Comparison of ENCODE assay signal across 7 mouse cellular contexts in the genomic region with DNA sequence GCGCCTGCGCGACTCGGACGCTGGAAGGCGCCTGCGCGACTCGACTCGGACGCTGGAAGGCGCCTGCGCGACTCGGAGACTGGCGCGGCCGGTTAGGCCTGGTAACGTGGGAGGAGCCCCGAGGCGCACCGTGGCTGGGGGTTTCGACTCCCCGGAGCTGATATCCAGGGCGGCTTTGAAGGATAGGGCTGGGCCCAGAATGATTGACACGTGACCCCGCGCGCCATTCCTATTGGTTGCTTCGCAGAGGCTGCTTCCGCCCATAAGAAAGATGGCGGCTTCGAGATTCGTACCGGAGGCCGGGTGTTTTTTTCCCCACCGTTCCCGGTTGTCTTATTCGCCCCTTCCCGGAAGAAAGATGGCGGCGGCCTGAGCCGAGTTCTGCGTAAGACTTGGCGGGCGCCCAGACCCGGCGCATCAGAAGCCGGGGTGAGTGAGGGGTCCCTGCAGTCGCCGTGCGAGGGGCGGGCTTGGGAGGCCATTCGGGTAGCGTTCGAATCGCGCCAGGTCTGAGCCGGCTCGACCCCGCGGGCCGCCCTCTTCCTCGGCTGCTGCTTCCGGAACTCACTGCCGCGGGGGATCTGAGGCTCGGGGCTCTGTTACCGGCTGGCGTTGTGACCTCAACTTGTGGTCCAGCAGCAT. TPM values are rescaled to one million over a fixed set of nuclear protein-coding genes. Genes with fewer than 3 reads are reported as not detected.
DNase-seq lines count a peak whose midpoint lies in the region; ATAC-seq lines count a peak whose summit lies in the region.

No protein-coding gene starts in this region.

- peak; percentile 86 for ATAC-seq in inflammation-experienced regulatory T-cells, adult 6 months
- peak; percentile 64 for ATAC-seq in megakaryocyte progenitor cell, adult 5-6 weeks (replicated peaks; ENCODE audit: poor library complexity)

- DNase-seq in adrenal gland, adult 2 months: peak; percentile 96
- peak; percentile 96 for DNase-seq in embryo, embryonic 10 days (ENCODE audit: low spot score)
- DNase-seq in gastrocnemius, postnatal 10 days: peak; percentile 96
- peak; percentile 94 to 98 for DNase-seq in left cerebral cortex, adult 9 months (ENCODE audit: low spot score in 2 of 2)
- DNase-seq in right cerebral cortex, postnatal 4 days: peak; percentile 95

RNA-seq across cellular contexts. Expression of gene Sdf4, which starts 0.4 kb away (rescaled TPM):
- 100 to 1,000 TPM; 260 to 282 TPM for total RNA-seq in adrenal gland, adult 2 months (2021)
- polyA plus RNA-seq in adrenal gland, adult 2 months (2012; rRNA removed): 47.5 and 50.7 TPM in 2 replicates
- 10 to 100 TPM; 87.9 to 96.0 TPM for total RNA-seq in gastrocnemius, postnatal 10 days (2021)
- 100 to 1,000 TPM; 489 to 506 (median 496) TPM for polyA plus RNA-seq in inflammation-experienced regulatory T-cells, adult 6 months (2017; shearing (Covaris generic))
- total RNA-seq in megakaryocyte progenitor cell, adult 5-6 weeks (2015): 52.6 and 54.4 TPM in 2 replicates
- total RNA-seq in megakaryocyte progenitor cell, adult 5-6 weeks (2017): 188 and 205 TPM in 2 replicates

RNA-seq across cellular contexts. Expression of gene B3galt6, which starts 0.6 kb away (rescaled TPM):
- 1 to 10 TPM; 5.1 to 8.5 TPM for total RNA-seq in adrenal gland, adult 2 months (2021)
- polyA plus RNA-seq in adrenal gland, adult 2 months (2012; rRNA removed): 14.7 and 18.3 TPM in 2 replicates
- 1 to 10 TPM; 3.1 to 3.8 TPM for total RNA-seq in gastrocnemius, postnatal 10 days (2021)
- polyA plus RNA-seq in inflammation-experienced regulatory T-cells, adult 6 months (2017; shearing (Covaris generic)): 1 to 10 TPM in 1 of 3 experiments, under 1 TPM in 2; 0.63 to 1.0 (median 0.90) TPM
- total RNA-seq in megakaryocyte progenitor cell, adult 5-6 weeks (2015): 10.5 and 10.6 TPM in 2 replicates
- 11.4 and 12.9 TPM in 2 replicates for total RNA-seq in megakaryocyte progenitor cell, adult 5-6 weeks (2017)

RNA-seq across cellular contexts. Expression of gene Tnfrsf4, which starts 20.6 kb away (rescaled TPM):
- 1 to 10 TPM in 1 of 2 experiments, under 1 TPM in 1; 0.61 to 1.2 TPM for total RNA-seq in adrenal gland, adult 2 months (2021)
- 4.4 and 5.0 TPM in 2 replicates for polyA plus RNA-seq in adrenal gland, adult 2 months (2012; rRNA removed)
- total RNA-seq in gastrocnemius, postnatal 10 days (2021): under 1 TPM; 0.31 to 0.93 TPM
- polyA plus RNA-seq in inflammation-experienced regulatory T-cells, adult 6 months (2017; shearing (Covaris generic)): 100 to 1,000 TPM; 682 to 810 (median 720) TPM
- 1.6 and 2.0 TPM in 2 replicates for total RNA-seq in megakaryocyte progenitor cell, adult 5-6 weeks (2015)
- total RNA-seq in megakaryocyte progenitor cell, adult 5-6 weeks (2017): 0.37 and 0.57 TPM in 2 replicates

RNA-seq across cellular contexts. Expression of gene C1qtnf12, which starts 30.9 kb away (rescaled TPM):
- 10 to 100 TPM; 66.8 to 70.1 TPM for total RNA-seq in adrenal gland, adult 2 months (2021)
- 100 and 128 TPM in 2 replicates for polyA plus RNA-seq in adrenal gland, adult 2 months (2012; rRNA removed)
- 10 to 100 TPM; 20.8 to 23.1 TPM for total RNA-seq in gastrocnemius, postnatal 10 days (2021)
- 1 to 10 TPM; 3.0 to 6.9 (median 5.6) TPM for polyA plus RNA-seq in inflammation-experienced regulatory T-cells, adult 6 months (2017; shearing (Covaris generic))
- 105 and 126 TPM in 2 replicates for total RNA-seq in megakaryocyte progenitor cell, adult 5-6 weeks (2015)
- 30.6 and 39.6 TPM in 2 replicates for total RNA-seq in megakaryocyte progenitor cell, adult 5-6 weeks (2017)

RNA-seq across cellular contexts. Expression of gene Tnfrsf18, which starts 32.9 kb away (rescaled TPM):
- under 1 TPM in 1 of 2 experiments, not detected in 1; 0.38 TPM for total RNA-seq in adrenal gland, adult 2 months (2021)
- polyA plus RNA-seq in adrenal gland, adult 2 months (2012; rRNA removed): 0.30 and 0.61 TPM in 2 replicates
- total RNA-seq in gastrocnemius, postnatal 10 days (2021): under 1 TPM in 1 of 2 experiments, not detected in 1; 0.36 TPM
- 100 to 1,000 TPM; 603 to 779 (median 637) TPM for polyA plus RNA-seq in inflammation-experienced regulatory T-cells, adult 6 months (2017; shearing (Covaris generic))
- total RNA-seq in megakaryocyte progenitor cell, adult 5-6 weeks (2015): 0.76 and 4.5 TPM in 2 replicates
- total RNA-seq in megakaryocyte progenitor cell, adult 5-6 weeks (2017): 1.9 and 2.0 TPM in 2 replicates

Comparison
In these comparisons a context has a peak if more than half of its experiments do, and no peak if none do; other contexts are left out.
1. Peak in every context shown above with its lines: DNase-seq and ATAC-seq.